Comparison of ENCODE assay signal across 22 mouse cellular contexts in the genomic region with DNA sequence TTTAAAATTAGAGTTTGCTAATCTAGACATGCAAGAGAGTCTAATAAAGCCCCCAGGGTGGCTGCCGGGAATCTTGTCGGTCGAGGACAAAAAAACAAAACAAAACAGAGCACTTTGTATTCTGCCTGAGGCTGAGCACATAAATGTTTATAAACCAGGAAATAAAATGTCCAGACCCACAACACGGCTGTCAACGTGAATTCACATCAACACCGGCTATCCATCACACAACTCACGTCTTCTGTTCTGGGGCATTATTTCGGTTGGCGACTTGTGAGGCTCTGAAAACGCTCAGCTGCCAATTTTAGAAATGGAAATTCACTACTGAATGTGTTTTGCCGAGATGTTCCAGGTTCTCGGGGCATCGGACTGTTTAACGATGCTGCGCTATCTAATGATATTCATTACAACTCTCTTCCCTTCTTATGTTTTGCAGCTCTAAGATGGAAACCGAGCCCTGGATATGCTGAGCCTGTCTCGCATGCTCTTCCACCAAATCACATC.
DNase-seq lines count a peak whose midpoint lies in the region; ATAC-seq lines count a peak whose summit lies in the region.
"Had no signal": no experiment of that assay in that cellular context is flagged by ENCODE, and none has a peak within 500 bp of the region (broad histone marks: within the 10 kb centered on the region; RNA-seq: fewer than 3 reads in every experiment).

No protein-coding gene starts in this region.

- no peak overlapping the region for H3K9ac ChIP-seq in forebrain, embryonic 16.5 days (replicated peaks; ENCODE audit: low read depth, low read length)
- H3K9ac ChIP-seq in forebrain, embryonic 11.5 days (ENCODE audit: low read length): no peak overlapping the region
- no peak overlapping the region for H3K9ac ChIP-seq in midbrain, embryonic 14.5 days (replicated peaks; ENCODE audit: low read length)
- H3K9ac ChIP-seq in midbrain, embryonic 11.5 days (ENCODE audit: low read length): no peak overlapping the region
- H3K9ac ChIP-seq in hindbrain, embryonic 15.5 days: no peak overlapping the region
- H3K9ac ChIP-seq: embryonic facial prominence, embryonic 12.5 days; heart, embryonic 15.5 days; kidney, embryonic 15.5 days; limb, embryonic 12.5 days; liver, embryonic 12.5 days had no signal

- WGBS in forebrain, embryonic 16.5 days: 23% methylated on average over 17 of the region's 17 CpGs
- WGBS in forebrain, embryonic 11.5 days: 85% methylated on average over 17 of the region's 17 CpGs
- 29% methylated on average over 17 of the region's 17 CpGs for WGBS in midbrain, embryonic 14.5 days
- 78% methylated on average over 17 of the region's 17 CpGs for WGBS in midbrain, embryonic 11.5 days
- 41% methylated on average over 17 of the region's 17 CpGs for WGBS in hindbrain, embryonic 15.5 days

- H3K9me3 ChIP-seq in forebrain, embryonic 16.5 days (ENCODE audit: control insufficient read depth, low read length): no peaks in the 10 kb centered on the region
- H3K9me3 ChIP-seq in forebrain, embryonic 11.5 days (ENCODE audit: control insufficient read depth, low read length): no peaks in the 10 kb centered on the region
- no peaks in the 10 kb centered on the region for H3K9me3 ChIP-seq in midbrain, embryonic 14.5 days (ENCODE audit: control insufficient read depth, low read length)
- H3K9me3 ChIP-seq in midbrain, embryonic 11.5 days (ENCODE audit: control insufficient read depth, low read length): no peaks in the 10 kb centered on the region
- no peaks in the 10 kb centered on the region for H3K9me3 ChIP-seq in hindbrain, embryonic 15.5 days
- H3K9me3 ChIP-seq: embryonic facial prominence, embryonic 12.5 days; heart, embryonic 15.5 days; kidney, embryonic 15.5 days; limb, embryonic 12.5 days; liver, embryonic 12.5 days had no signal

- intact Hi-C loops in heart, postnatal 25 days (cut with DNase I): no loop called here

- H3K4me1 ChIP-seq in forebrain, embryonic 16.5 days (replicated peaks; ENCODE audit: control insufficient read depth, insufficient read depth, low read length): peaks cover 5% of the 10 kb centered on the region
- H3K4me1 ChIP-seq in forebrain, embryonic 11.5 days (replicated peaks; ENCODE audit: control insufficient read depth, insufficient read depth, low read length): no peaks in the 10 kb centered on the region
- H3K4me1 ChIP-seq in midbrain, embryonic 14.5 days (ENCODE audit: control insufficient read depth, insufficient read depth, low read length): peaks cover 7% of the 10 kb centered on the region; the same call in 1 of the 2 replicates
- no peaks in the 10 kb centered on the region for H3K4me1 ChIP-seq in midbrain, embryonic 11.5 days (ENCODE audit: control insufficient read depth, insufficient read depth, low read length)
- H3K4me1 ChIP-seq in hindbrain, embryonic 15.5 days (replicated peaks): peaks cover 30% of the 10 kb centered on the region; the same call in 1 of the 2 replicates
- H3K4me1 ChIP-seq: kidney, embryonic 15.5 days had no signal

- H3K4me2 ChIP-seq in forebrain, embryonic 16.5 days (ENCODE audit: low read length): 0 out of 2 replicates have a peak overlapping the region, but pooled peaks have one; percentile 1
- no peak overlapping the region for H3K4me2 ChIP-seq in forebrain, embryonic 11.5 days (ENCODE audit: low read depth, low read length, severe bottlenecking)
- 0 out of 2 replicates have a peak overlapping the region, but pooled peaks have one; percentile 9 for H3K4me2 ChIP-seq in midbrain, embryonic 14.5 days (ENCODE audit: low read length)
- H3K4me2 ChIP-seq in midbrain, embryonic 11.5 days: no peak overlapping the region
- H3K4me2 ChIP-seq in hindbrain, embryonic 15.5 days: no peak overlapping the region
- H3K4me2 ChIP-seq: embryonic facial prominence, embryonic 12.5 days; heart, embryonic 15.5 days; kidney, embryonic 15.5 days; limb, embryonic 12.5 days; liver, embryonic 12.5 days had no signal

- H3K4me3 ChIP-seq in forebrain, embryonic 16.5 days (replicated peaks; ENCODE audit: low read length): no peak overlapping the region
- H3K4me3 ChIP-seq in forebrain, embryonic 11.5 days (ENCODE audit: low read depth, low read length): no peak overlapping the region
- no peak overlapping the region for H3K4me3 ChIP-seq in midbrain, embryonic 14.5 days (replicated peaks; ENCODE audit: low read depth, low read length)
- H3K4me3 ChIP-seq in midbrain, embryonic 11.5 days (ENCODE audit: low read depth, low read length): no peak overlapping the region
- no peak overlapping the region for H3K4me3 ChIP-seq in hindbrain, embryonic 15.5 days
- H3K4me3 ChIP-seq: embryonic facial prominence, embryonic 12.5 days; erythroblast, embryonic 14.5 days; heart, embryonic 15.5 days; kidney, embryonic 15.5 days; limb, embryonic 12.5 days; liver, embryonic 12.5 days; megakaryocyte, embryonic 14.5 days; myocyte had no signal

- no peak overlapping the region for H3K27ac ChIP-seq in forebrain, embryonic 16.5 days (ENCODE audit: low read length)
- H3K27ac ChIP-seq in forebrain, embryonic 11.5 days (ENCODE audit: low read depth, low read length): no peak overlapping the region
- H3K27ac ChIP-seq in midbrain, embryonic 14.5 days (replicated peaks; ENCODE audit: low read depth, low read length): peak overlapping the region; percentile 68
- H3K27ac ChIP-seq in midbrain, embryonic 11.5 days (ENCODE audit: low read depth, low read length): no peak overlapping the region
- H3K27ac ChIP-seq in hindbrain, embryonic 15.5 days (replicated peaks): peak overlapping the region; percentile 26; the same call in 1 of the 2 replicates
- H3K27ac ChIP-seq: embryonic facial prominence, embryonic 12.5 days; heart, embryonic 15.5 days; kidney, embryonic 15.5 days; limb, embryonic 12.5 days; liver, embryonic 12.5 days had no signal

- ATAC-seq in forebrain, embryonic 16.5 days: no peak
- ATAC-seq in forebrain, embryonic 11.5 days (replicated peaks; ENCODE audit: low FRiP score): no peak
- no peak for ATAC-seq in midbrain, embryonic 14.5 days (ENCODE audit: low FRiP score, low TSS enrichment)
- no peak for ATAC-seq in midbrain, embryonic 11.5 days (ENCODE audit: low FRiP score)
- no peak for ATAC-seq in hindbrain, embryonic 15.5 days (ENCODE audit: low FRiP score, low read depth)
- ATAC-seq: intestine, postnatal 0 days; liver, embryonic 12.5 days had no signal

- no peak for DNase-seq in forebrain, embryonic 11.5 days (ENCODE audit: low spot score)
- DNase-seq in midbrain, embryonic 14.5 days: peak; percentile 77
- no peak for DNase-seq in midbrain, embryonic 11.5 days (ENCODE audit: low spot score, missing footprints)
- DNase-seq in layer of hippocampus, adult 11-12 months (ENCODE audit: low spot score): no peak
- no peak for DNase-seq in heart, postnatal 25 days (ENCODE audit: low spot score)
- DNase-seq: adrenal gland, adult 2 months; cerebellum, adult 11 months; gastrocnemius, postnatal 25 days; kidney, postnatal 4 days; lung, adult 2 months; right cerebral cortex, adult 18-20 months had no signal

- H3K36me3 ChIP-seq in forebrain, embryonic 16.5 days (ENCODE audit: control insufficient read depth, insufficient read depth): no peaks in the 10 kb centered on the region
- H3K36me3 ChIP-seq in forebrain, embryonic 11.5 days (ENCODE audit: control insufficient read depth, insufficient read depth, low read length): no peaks in the 10 kb centered on the region; the same call in none of the 2 replicates
- H3K36me3 ChIP-seq in midbrain, embryonic 14.5 days (ENCODE audit: control insufficient read depth, insufficient read depth, low read length): peaks cover 10% of the 10 kb centered on the region; the same call in 1 of the 2 replicates
- no peaks in the 10 kb centered on the region for H3K36me3 ChIP-seq in midbrain, embryonic 11.5 days (ENCODE audit: control insufficient read depth, insufficient read depth, low read length)
- H3K36me3 ChIP-seq in hindbrain, embryonic 15.5 days: no peaks in the 10 kb centered on the region
- H3K36me3 ChIP-seq: embryonic facial prominence, embryonic 12.5 days; heart, embryonic 15.5 days; liver, embryonic 12.5 days had no signal

- no peaks in the 10 kb centered on the region for H3K27me3 ChIP-seq in forebrain, embryonic 16.5 days (replicated peaks; ENCODE audit: control insufficient read depth, insufficient read depth, low read length)
- H3K27me3 ChIP-seq in forebrain, embryonic 11.5 days (ENCODE audit: control insufficient read depth, insufficient read depth, low read length): no peaks in the 10 kb centered on the region
- H3K27me3 ChIP-seq in midbrain, embryonic 14.5 days (ENCODE audit: control insufficient read depth, insufficient read depth, low read length): no peaks in the 10 kb centered on the region
- no peaks in the 10 kb centered on the region for H3K27me3 ChIP-seq in midbrain, embryonic 11.5 days (ENCODE audit: control insufficient read depth, insufficient read depth, low read length)
- H3K27me3 ChIP-seq in hindbrain, embryonic 15.5 days: no peaks in the 10 kb centered on the region
- H3K27me3 ChIP-seq: embryonic facial prominence, embryonic 12.5 days; heart, embryonic 15.5 days; kidney, embryonic 15.5 days; limb, embryonic 12.5 days; liver, embryonic 12.5 days had no signal

Comparison
In these comparisons a context has a peak if more than half of its experiments do, and no peak if none do; other contexts are left out.
1. H3K27ac ChIP-seq: peak in midbrain, embryonic 14.5 days (single experiment) and hindbrain, embryonic 15.5 days (single experiment); none in forebrain, embryonic 16.5 days (single experiment), forebrain, embryonic 11.5 days (single experiment) and midbrain, embryonic 11.5 days (single experiment).
2. H3K4me2 ChIP-seq: peak in forebrain, embryonic 16.5 days (single experiment) and midbrain, embryonic 14.5 days (single experiment); none in forebrain, embryonic 11.5 days (single experiment), midbrain, embryonic 11.5 days (single experiment) and hindbrain, embryonic 15.5 days (single experiment).